8 mouse cellular contexts compared by ENCODE assay signal in genomic region chr14:61689281-61689680, GRCm38 (mm10).
DNase-seq lines count a peak whose midpoint lies in the region; ATAC-seq and TF ChIP-seq lines count a peak whose summit lies in the region.
"Had no signal": no experiment of that assay in that cellular context is flagged by ENCODE, and none has a peak within 500 bp of the region (broad histone marks: within the 10 kb centered on the region; RNA-seq: fewer than 3 reads in every experiment).

No protein-coding gene starts in this region.

- no peak overlapping the region for H3K27ac ChIP-seq in forebrain, embryonic 14.5 days (ENCODE audit: low read depth, low read length)
- peak overlapping the region; percentile 33 for H3K27ac ChIP-seq in limb, embryonic 15.5 days
- no peak overlapping the region for H3K27ac ChIP-seq in neural tube, embryonic 14.5 days (ENCODE audit: low read depth, low read length)
- H3K27ac ChIP-seq in left cerebral cortex, adult 2 months: no peak overlapping the region

- H3K36me3 ChIP-seq in forebrain, embryonic 14.5 days (ENCODE audit: control insufficient read depth, insufficient read depth, low read length): no peaks in the 10 kb centered on the region
- no peaks in the 10 kb centered on the region for H3K36me3 ChIP-seq in limb, embryonic 15.5 days
- no peaks in the 10 kb centered on the region for H3K36me3 ChIP-seq in neural tube, embryonic 14.5 days (ENCODE audit: control insufficient read depth, insufficient read depth, low read length)

- peak overlapping the region; percentile 21 for H3K4me3 ChIP-seq in forebrain, embryonic 14.5 days (ENCODE audit: low read depth, low read length)
- peak overlapping the region; percentile 31 for H3K4me3 ChIP-seq in limb, embryonic 15.5 days
- peak overlapping the region; percentile 10; the same call in 1 of the 2 replicates for H3K4me3 ChIP-seq in neural tube, embryonic 14.5 days (ENCODE audit: low read depth, low read length)
- no peak overlapping the region for H3K4me3 ChIP-seq in left cerebral cortex, adult 2 months
- H3K4me3 ChIP-seq: myocyte had no signal

- intact Hi-C loops in left cerebral cortex, adult 2 months (cut with DNase I): loop anchor here (5.0 kb wide), 2 partner anchors 1558 to 1578 kb away; no protein-coding TSS in a partner anchor

- peak; percentile 36 for DNase-seq in thymus, postnatal 0 days (ENCODE audit: low spot score)
- DNase-seq in thymus, adult 18-20 months: no peak
- DNase-seq in forebrain, embryonic 14.5 days (ENCODE audit: low spot score): peak; percentile 35
- DNase-seq in ovary, postnatal 14 days (ENCODE audit: low spot score): no peak
- DNase-seq in left cerebral cortex, adult 2 months (ENCODE audit: extremely low spot score in 1 of 2, low spot score in 2 of 2): no peak

- peaks cover 17% of the 10 kb centered on the region; the same call in 1 of the 2 replicates for H3K4me1 ChIP-seq in forebrain, embryonic 14.5 days (ENCODE audit: control insufficient read depth, insufficient read depth, low read length)
- peaks cover 49% of the 10 kb centered on the region for H3K4me1 ChIP-seq in limb, embryonic 15.5 days
- H3K4me1 ChIP-seq in neural tube, embryonic 14.5 days (ENCODE audit: control insufficient read depth, insufficient read depth, low read length): 0 out of 2 replicates have a peak, but pooled peaks cover 3% of the 10 kb centered on the region

- ATAC-seq in forebrain, embryonic 14.5 days: no peak
- ATAC-seq in limb, embryonic 15.5 days (ENCODE audit: insufficient number of reproducible peaks, low FRiP score, low TSS enrichment, low read depth): no peak
- ATAC-seq in neural tube, embryonic 14.5 days (ENCODE audit: low read depth): no peak

- TF ChIP-seq CTCF in left cerebral cortex, adult 2 months (IDR thresholded peaks at IDR 0.05): no peak

- WGBS in forebrain, embryonic 14.5 days: 4% methylated on average over 21 of the region's 21 CpGs
- WGBS in limb, embryonic 15.5 days: 7% methylated on average over 21 of the region's 21 CpGs
- 1% methylated on average over 21 of the region's 21 CpGs for WGBS in neural tube, embryonic 14.5 days

- peak overlapping the region; percentile 34 for H3K4me2 ChIP-seq in forebrain, embryonic 14.5 days (ENCODE audit: low read length)
- H3K4me2 ChIP-seq in limb, embryonic 15.5 days: peak overlapping the region; percentile 49
- peak overlapping the region; percentile 37 for H3K4me2 ChIP-seq in neural tube, embryonic 14.5 days (ENCODE audit: low read depth, low read length)

- H3K9me3 ChIP-seq in forebrain, embryonic 14.5 days (replicated peaks; ENCODE audit: control insufficient read depth, low read length): no peaks in the 10 kb centered on the region
- no peaks in the 10 kb centered on the region for H3K9me3 ChIP-seq in limb, embryonic 15.5 days
- H3K9me3 ChIP-seq in neural tube, embryonic 14.5 days (ENCODE audit: control insufficient read depth, low read length): no peaks in the 10 kb centered on the region

- no peak overlapping the region for H3K9ac ChIP-seq in forebrain, embryonic 14.5 days (ENCODE audit: low read length)
- H3K9ac ChIP-seq in limb, embryonic 15.5 days: 0 out of 2 replicates have a peak overlapping the region, but pooled peaks have one; percentile 23
- H3K9ac ChIP-seq in neural tube, embryonic 14.5 days (replicated peaks; ENCODE audit: low read depth, low read length): no peak overlapping the region

- peaks cover 40% of the 10 kb centered on the region for H3K27me3 ChIP-seq in forebrain, embryonic 14.5 days (replicated peaks; ENCODE audit: control insufficient read depth, insufficient read depth, low read length)
- peaks cover 44% of the 10 kb centered on the region for H3K27me3 ChIP-seq in limb, embryonic 15.5 days
- H3K27me3 ChIP-seq in neural tube, embryonic 14.5 days (ENCODE audit: control insufficient read depth, insufficient read depth, low read length): peaks cover 33% of the 10 kb centered on the region

Comparison
In these comparisons a context has a peak if more than half of its experiments do, and no peak if none do; other contexts are left out.
1. DNase-seq: peak in thymus, postnatal 0 days (single experiment) and forebrain, embryonic 14.5 days (single experiment); none in thymus, adult 18-20 months (0 of 2), ovary, postnatal 14 days (single experiment) and left cerebral cortex, adult 2 months (0 of 2).
2. Peak in every context shown above with its lines, with median percentiles within 50 percentile points of each other: H3K4me2 ChIP-seq.